Mouse (Mus musculus) intestine, postnatal 0 days (tissue): ENCODE measurements around the gene Dnah11. TPM values are rescaled to one million over a fixed set of nuclear protein-coding genes. Genes with fewer than 3 reads are reported as not detected.

Source experiments
- ATAC-seq: fragments of 200-750 bp; cut with Nextera tagmentation; 2 replicates; pipeline ENCODE4 v1.8.0; 2017; ENCODE audit warnings: mild to moderate bottlenecking, moderate TSS enrichment, moderate library complexity
- H3K27ac ChIP-seq: fragments of 300-500 bp; sonication (generic); 2 replicates; pipeline ENCODE4 v1.5.1; 2014; ENCODE audit warnings: mild to moderate bottlenecking, low read depth, low read length, moderate library complexity
- H3K27me3 ChIP-seq: fragments of 300-500 bp; sonication (generic); replicated peaks from 2 replicates; pipeline ENCODE4 v1.6.1; 2014; ENCODE audit warnings: low read length, mixed read lengths; ENCODE audit not compliant: control insufficient read depth, insufficient read depth
- H3K36me3 ChIP-seq: fragments of 300-500 bp; sonication (generic); 2 replicates; pipeline ENCODE4 v1.6.1; 2014; ENCODE audit warnings: mild to moderate bottlenecking, moderate library complexity; ENCODE audit not compliant: control insufficient read depth, insufficient read depth
- H3K4me1 ChIP-seq: fragments of 300-500 bp; sonication (generic); replicated peaks from 2 replicates; pipeline ENCODE4 v1.6.1; 2014; ENCODE audit warnings: antibody characterized with exemption, low read length, mixed read lengths; ENCODE audit not compliant: control insufficient read depth, insufficient read depth
- H3K4me2 ChIP-seq: fragments of 300-500 bp; sonication (generic); replicated peaks from 2 replicates; pipeline ENCODE4 v1.6.1; 2014; ENCODE audit warnings: low read depth, mild to moderate bottlenecking, moderate library complexity
- H3K4me3 ChIP-seq: fragments of 300-500 bp; sonication (generic); 2 replicates; pipeline ENCODE4 v1.5.1; 2014; ENCODE audit warnings: low read depth, low read length
- H3K9ac ChIP-seq: fragments of 300-500 bp; sonication (generic); 2 replicates; pipeline ENCODE4 v1.6.1; 2014; ENCODE audit warnings: mild to moderate bottlenecking, low read depth, low read length
- H3K9me3 ChIP-seq: fragments of 300-500 bp; sonication (generic); 2 replicates; pipeline ENCODE4 v1.6.1; 2016; ENCODE audit warnings: mixed run types; ENCODE audit not compliant: control insufficient read depth
- CTCF ChIP-seq: sonication (generic); IDR thresholded peaks from 2 replicates; pipeline ENCODE4 v1.5.1; 2016; ENCODE audit warnings: low read depth, mild to moderate bottlenecking, control low read depth, antibody characterized with exemption, moderate library complexity
- WGBS: fragments of 180-500 bp; shearing (Covaris S2); extraction: QIAGEN DNeasy Blood & Tissue Kit; methylation state at CpG from one replicate; pipeline ENCODE4 v1.1.7; 2014; 5-methylcytosine and 5-hydroxymethylcytosine counted together
- polyA plus RNA-seq: library from polyadenylated mRNA; unstranded; fragments of >200 nt; fragmentation: Nextera tagmentation; extraction: Ambion mirVana; gene quantifications from 2 replicates; pipeline ENCODE4 v1.2.1, GENCODE M21; 2015

Dnah11 gene
- polyA plus RNA-seq, 1 experiment from 2014 or later = 0.01 TPM

DNA sequence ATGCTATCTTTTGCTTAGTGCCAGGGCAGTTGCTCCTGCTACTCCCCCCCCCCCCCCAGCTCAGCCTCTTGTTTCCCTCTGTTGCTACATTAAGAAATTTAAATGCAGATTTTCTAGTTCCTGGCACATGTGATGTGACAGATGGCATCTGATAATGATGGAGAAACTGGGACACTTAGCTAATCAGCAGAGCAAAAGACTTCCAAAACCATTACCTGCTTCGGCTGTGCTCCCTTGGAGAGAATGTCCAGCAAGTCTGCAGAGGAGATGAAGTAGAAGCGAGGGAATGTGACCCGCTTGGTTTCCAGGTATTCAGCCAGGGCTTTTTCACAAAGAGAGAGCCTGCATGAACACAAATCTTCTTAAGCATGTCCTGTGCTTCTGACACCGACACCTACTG is 94.3 kb downstream of the Dnah11 start:
- Histone ChIP-seq H3K27ac (no peak overlapping the region), H3K9ac (no peak overlapping the region), H3K4me2 (no peak overlapping the region), H3K9me3 (no peaks in the 10 kb centered on the region), H3K4me1 (no peaks in the 10 kb centered on the region), H3K27me3 (no peaks in the 10 kb centered on the region), H3K4me3 (no peak overlapping the region), H3K36me3 (no peaks in the 10 kb centered on the region)
- ATAC-seq = no peak
- 78% methylated on average over 4 of the region's 4 CpGs for WGBS
- no peak for TF ChIP-seq CTCF

GRCm38 (mm10) chr12:118099694-118100093 is 99.1 kb downstream of the Dnah11 start:
- Histone ChIP-seq H3K27ac (no peak overlapping the region), H3K9ac (no peak overlapping the region), H3K4me2 (no peak overlapping the region), H3K9me3 (no peaks in the 10 kb centered on the region), H3K36me3 (no peaks in the 10 kb centered on the region), H3K4me3 (no peak overlapping the region), H3K27me3 (no peaks in the 10 kb centered on the region), H3K4me1 (no peaks in the 10 kb centered on the region)
- no peak for ATAC-seq
- WGBS = 82% methylated on average over 5 of the region's 5 CpGs
- TF ChIP-seq CTCF = no peak

DNA sequence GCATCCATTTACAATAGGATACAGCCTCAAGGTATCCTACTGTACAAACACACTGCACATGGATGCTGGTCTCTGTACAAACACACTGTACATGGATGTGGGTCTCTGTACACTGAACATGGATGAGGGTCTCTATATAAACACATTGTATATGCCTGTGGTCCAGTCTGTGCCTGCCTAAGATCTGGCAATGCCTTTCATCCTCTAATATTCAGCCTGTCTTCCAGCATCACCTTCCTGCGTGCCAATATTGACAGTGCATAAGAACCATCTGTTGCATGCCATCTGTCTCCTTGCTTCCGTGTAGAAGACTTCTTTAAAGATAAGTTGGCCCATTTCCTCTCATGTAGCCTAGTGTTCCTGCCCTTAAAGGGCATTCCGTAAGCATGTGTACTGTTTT is 100.6 kb downstream of the Dnah11 start:
- H3K27me3 ChIP-seq = no peaks in the 10 kb centered on the region
- ATAC-seq = no peak
- H3K9ac ChIP-seq = no peak overlapping the region
- H3K27ac ChIP-seq = no peak overlapping the region
- no peak overlapping the region for H3K4me2 ChIP-seq
- no peaks in the 10 kb centered on the region for H3K4me1 ChIP-seq
- TF ChIP-seq CTCF = no peak
- no peak overlapping the region for H3K4me3 ChIP-seq
- H3K36me3 ChIP-seq = no peaks in the 10 kb centered on the region
- 73% methylated on average over 3 of the region's 3 CpGs for WGBS
- no peaks in the 10 kb centered on the region for H3K9me3 ChIP-seq

DNA sequence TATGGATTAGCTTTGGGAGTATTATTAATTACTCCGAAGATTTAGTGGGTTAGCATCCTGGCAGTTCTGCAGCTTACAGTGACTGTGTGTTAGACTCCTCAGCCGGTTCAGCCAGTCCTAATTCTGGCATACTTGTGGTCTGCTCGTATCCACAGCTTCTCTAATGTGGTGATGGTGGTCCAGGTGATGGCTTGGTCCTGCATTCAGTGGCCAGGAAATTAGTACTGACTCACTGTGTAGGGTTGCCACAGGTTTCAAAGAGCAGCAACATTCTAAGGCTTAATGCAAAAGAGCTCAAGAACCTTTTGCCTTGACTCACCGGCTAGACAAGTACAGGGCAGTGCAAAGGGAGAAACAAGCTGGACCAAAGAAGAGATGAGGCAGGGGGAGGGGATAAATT is 103.9 kb downstream of the Dnah11 start:
- WGBS = 90% methylated on average over 4 of the region's 4 CpGs
- Histone ChIP-seq H3K9me3 (no peaks in the 10 kb centered on the region), H3K9ac (no peak overlapping the region), H3K4me2 (no peak overlapping the region), H3K27ac (no peak overlapping the region), H3K36me3 (no peaks in the 10 kb centered on the region), H3K4me3 (no peak overlapping the region), H3K4me1 (no peaks in the 10 kb centered on the region), H3K27me3 (no peaks in the 10 kb centered on the region)
- TF ChIP-seq CTCF = no peak
- ATAC-seq = no peak

DNA sequence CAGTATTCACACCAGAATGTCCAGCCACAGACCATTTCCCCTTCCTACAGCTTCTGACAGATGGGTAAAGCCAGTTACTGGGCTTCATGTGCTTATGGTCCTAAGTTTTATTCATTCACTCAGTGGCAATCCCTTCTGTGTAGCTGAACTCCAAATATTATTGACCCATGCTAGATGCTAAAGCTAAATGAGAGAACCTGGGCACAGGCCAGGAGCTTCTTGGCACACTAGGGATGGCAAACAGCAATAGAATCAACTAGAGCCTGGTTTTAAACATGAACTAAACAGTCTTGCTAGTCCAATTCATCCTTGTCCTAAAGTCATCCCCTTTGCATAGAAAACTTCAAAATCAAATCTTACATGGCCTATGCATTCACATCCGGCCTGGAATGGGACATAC is 113.6 kb downstream of the Dnah11 start:
- WGBS = 85% methylated on average over 1 of the region's 1 CpGs
- no peak for ATAC-seq

GRCm38 (mm10) chr12:118084806-118085205 is 114.0 kb downstream of the Dnah11 start:
- Histone ChIP-seq H3K36me3 (no peaks in the 10 kb centered on the region), H3K9me3 (no peaks in the 10 kb centered on the region), H3K9ac (no peak overlapping the region), H3K27me3 (no peaks in the 10 kb centered on the region), H3K4me2 (no peak overlapping the region), H3K27ac (no peak overlapping the region), H3K4me1 (no peaks in the 10 kb centered on the region), H3K4me3 (no peak overlapping the region)
- no peak for TF ChIP-seq CTCF
- ATAC-seq = no peak
- 74% methylated on average over 3 of the region's 3 CpGs for whole genome bisulfite sequencing

More for the DNA sequence above, 113.6 kb downstream of the Dnah11 start:
- Histone ChIP-seq H3K36me3 (no peaks in the 10 kb centered on the region), H3K4me2 (no peak overlapping the region), H3K9me3 (no peaks in the 10 kb centered on the region), H3K27ac (no peak overlapping the region), H3K9ac (no peak overlapping the region), H3K27me3 (no peaks in the 10 kb centered on the region), H3K4me3 (no peak overlapping the region), H3K4me1 (no peaks in the 10 kb centered on the region)
- TF ChIP-seq CTCF = no peak

DNA sequence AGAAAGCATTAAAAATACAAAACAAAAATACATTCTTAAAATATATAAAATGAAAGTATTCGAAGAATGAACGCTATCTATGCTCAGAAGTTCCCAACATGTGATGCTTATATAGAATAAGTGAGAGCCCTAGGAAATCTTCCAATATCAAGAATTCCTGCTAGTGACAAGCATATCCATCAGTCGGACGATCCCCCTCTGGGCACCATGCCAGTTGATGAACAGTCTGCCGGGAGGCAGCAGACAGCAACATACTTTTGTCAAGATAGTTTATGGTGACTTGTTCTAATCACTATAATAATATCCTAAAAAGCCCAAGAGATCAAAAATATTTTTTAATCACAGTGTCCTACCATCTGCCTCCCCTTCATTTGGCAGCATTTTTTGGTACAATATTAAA is 114.7 kb downstream of the Dnah11 start:
- Histone ChIP-seq H3K9me3 (no peaks in the 10 kb centered on the region), H3K4me1 (no peaks in the 10 kb centered on the region), H3K4me2 (no peak overlapping the region), H3K9ac (no peak overlapping the region), H3K36me3 (no peaks in the 10 kb centered on the region), H3K27me3 (no peaks in the 10 kb centered on the region), H3K4me3 (no peak overlapping the region), H3K27ac (no peak overlapping the region)
- no peak for TF ChIP-seq CTCF
- 68% methylated on average over 5 of the region's 5 CpGs for WGBS
- no peak for ATAC-seq
